Mouse (Mus musculus): ENCODE measurements around the gene Fam107a.

GRCm38 (mm10) chr14:8250141-8250871 lies 67.5 kb downstream of the Fam107a start:
- TF ChIP-seq CTCF (IDR thresholded peaks at IDR 0.05; ENCODE audit: insufficient read depth, low read length) (no peak), POLR2A (IDR thresholded peaks at IDR 0.05; ENCODE audit: borderline replicate concordance, extremely low read depth, low read depth, low read length) (no peak)
